Mouse (Mus musculus): ENCODE measurements around the gene Tmem121.

DNA sequence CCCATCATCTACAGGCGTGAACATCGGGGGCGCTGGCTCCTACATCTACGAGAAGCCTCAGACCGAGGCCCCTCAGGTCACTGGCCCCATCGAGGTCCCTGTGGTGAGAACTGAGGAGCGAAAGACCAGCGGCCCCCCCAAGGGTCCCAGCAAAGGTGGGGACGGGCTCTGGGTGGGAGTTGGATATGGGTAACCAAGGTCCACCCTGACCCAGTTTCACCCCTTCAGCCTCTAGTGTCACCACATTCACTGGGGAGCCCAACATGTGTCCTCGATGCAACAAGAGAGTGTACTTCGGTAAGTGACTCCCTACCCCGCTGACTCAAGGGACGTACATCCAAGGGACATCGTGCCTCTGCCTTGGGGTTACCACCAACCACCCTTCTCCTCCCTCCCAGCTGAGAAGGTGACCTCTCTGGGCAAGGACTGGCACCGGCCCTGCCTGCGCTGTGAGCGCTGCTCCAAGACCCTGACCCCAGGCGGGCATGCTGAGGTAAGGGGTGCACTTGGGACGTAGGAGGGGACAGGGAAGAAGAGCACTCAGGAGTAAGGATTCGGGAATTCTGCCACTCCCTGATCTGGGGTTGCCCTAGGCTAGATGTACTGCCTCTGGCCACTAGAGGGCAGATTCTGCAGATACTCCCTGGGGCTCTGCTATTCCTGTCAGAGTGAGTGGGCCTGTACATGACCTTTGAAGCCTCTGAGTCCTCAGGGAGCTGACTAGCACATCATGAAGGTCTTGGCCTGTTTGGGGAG, 41.6 kb upstream of the Tmem121 start:
- TF ChIP-seq GATA1 (IDR thresholded peaks at IDR 0.05; ENCODE audit: borderline replicate concordance, low read length) (no peak), FLI1 (IDR thresholded peaks at IDR 0.05; ENCODE audit: low read length) (no peak)
